Mouse (Mus musculus) embryonic facial prominence, embryonic 11.5 days (tissue): ENCODE data around the gene Tax1bp1. TPM values are rescaled to one million over a fixed set of nuclear protein-coding genes. Genes with fewer than 3 reads are reported as not detected.

Experiments
- ATAC-seq: fragments of 200-750 bp; cut with Nextera tagmentation; replicated peaks from 2 replicates; pipeline ENCODE4 v1.8.0; 2017; ENCODE audit warnings: low read depth; ENCODE audit not compliant: insufficient number of reproducible peaks, low FRiP score, low TSS enrichment
- DNase-seq: peaks from one replicate; pipeline ENCODE4 v3.0.0-alpha.2; 2015; ENCODE audit warnings: low spot score
- H3K27ac ChIP-seq: fragments of 300-500 bp; sonication (generic); replicated peaks from 2 replicates; pipeline ENCODE4 v1.5.1; 2014; ENCODE audit warnings: mild to moderate bottlenecking, low read depth, low read length, control low read depth
- H3K27me3 ChIP-seq: fragments of 300-500 bp; sonication (generic); 2 replicates; pipeline ENCODE4 v1.6.1; 2014; ENCODE audit warnings: mild to moderate bottlenecking, low read length, moderate library complexity, mixed read lengths; ENCODE audit not compliant: control insufficient read depth, insufficient read depth
- H3K36me3 ChIP-seq: fragments of 300-500 bp; sonication (generic); replicated peaks from 2 replicates; pipeline ENCODE4 v1.6.1; 2014; ENCODE audit warnings: low read depth, mild to moderate bottlenecking, low read length, moderate library complexity, mixed read lengths; ENCODE audit not compliant: control insufficient read depth, insufficient read depth
- H3K4me1 ChIP-seq: fragments of 300-500 bp; sonication (generic); 2 replicates; pipeline ENCODE4 v1.6.1; 2014; ENCODE audit warnings: low read length, mixed read lengths; ENCODE audit not compliant: control insufficient read depth, insufficient read depth
- H3K4me2 ChIP-seq: fragments of 300-500 bp; sonication (generic); 2 replicates; pipeline ENCODE4 v1.6.1; 2014; ENCODE audit warnings: low read depth, mild to moderate bottlenecking, control low read depth, low read length, moderate library complexity
- H3K4me3 ChIP-seq: fragments of 300-500 bp; sonication (generic); 2 replicates; pipeline ENCODE4 v1.5.1; 2014; ENCODE audit warnings: low read depth, low read length, control low read depth
- H3K9ac ChIP-seq: fragments of 300-500 bp; sonication (generic); replicated peaks from 2 replicates; pipeline ENCODE4 v1.6.1; 2014; ENCODE audit warnings: mild to moderate bottlenecking, control low read depth, low read length
- H3K9me3 ChIP-seq: fragments of 300-500 bp; sonication (generic); replicated peaks from 2 replicates; pipeline ENCODE4 v1.6.1; 2016; ENCODE audit warnings: mild to moderate bottlenecking, low read length, inconsistent platforms, mixed read lengths; ENCODE audit not compliant: control insufficient read depth
- WGBS: fragments of 180-500 bp; shearing (Covaris S2); extraction: QIAGEN DNeasy Blood & Tissue Kit; methylation state at CpG from one replicate; pipeline ENCODE4 v1.1.7; 2014; 5-methylcytosine and 5-hydroxymethylcytosine counted together
- polyA plus RNA-seq: library from polyadenylated mRNA; unstranded; fragments of >200 nt; fragmentation: Nextera tagmentation; extraction: Ambion mirVana; gene quantifications from 2 replicates; pipeline ENCODE4 v1.2.1, GENCODE M21; 2014

Tax1bp1 gene
- polyA plus RNA-seq, 1 experiment from 2014 or later: 156 TPM

- no peak overlapping the region for H3K27ac ChIP-seq
- H3K4me2 ChIP-seq: no peak overlapping the region
- no peaks in the 10 kb centered on the region for H3K9me3 ChIP-seq
- H3K4me1 ChIP-seq: no peaks in the 10 kb centered on the region
- no peak overlapping the region for H3K9ac ChIP-seq
- H3K4me3 ChIP-seq: no peak overlapping the region
- no peaks in the 10 kb centered on the region for H3K36me3 ChIP-seq
- H3K27me3 ChIP-seq: no peaks in the 10 kb centered on the region
- WGBS: 94% methylated on average over 6 of the region's 6 CpGs
- ATAC-seq (no peak), DNase-seq (no peak)
Measured at GRCm38 (mm10) chr6:52692451-52693063, 21.0 kb upstream of the Tax1bp1 start.

DNA sequence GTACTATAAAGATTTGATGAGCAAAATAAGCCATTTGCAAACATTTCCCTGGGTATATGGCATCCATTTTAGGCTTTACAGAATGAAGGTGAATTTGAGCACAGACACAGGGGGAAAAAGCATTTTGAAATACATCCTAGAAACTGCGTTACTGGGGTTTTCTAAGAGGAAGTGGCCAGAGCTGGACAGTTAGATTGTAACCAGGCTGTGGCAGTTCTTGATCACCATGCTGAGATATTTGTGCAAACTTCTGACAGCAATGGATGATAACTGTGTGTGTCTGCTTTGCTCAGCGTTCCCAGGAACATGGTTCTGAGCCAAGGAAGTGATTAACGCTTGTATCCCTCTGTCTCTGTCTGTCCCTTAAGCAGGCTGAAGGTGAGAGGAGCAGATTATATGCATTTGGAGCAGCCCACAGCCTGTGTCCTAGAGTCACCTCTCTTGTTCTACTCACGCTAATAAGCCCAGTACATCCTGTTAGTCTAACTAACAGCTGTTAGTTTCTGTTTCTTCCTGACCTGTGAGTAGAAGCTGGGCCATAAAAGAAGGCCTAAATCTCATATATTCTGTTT is 15.5 kb upstream of the Tax1bp1 start:
- H3K27ac ChIP-seq: no peak overlapping the region
- WGBS: 63% methylated on average over 4 of the region's 4 CpGs
- no peaks in the 10 kb centered on the region for H3K36me3 ChIP-seq
- DNase-seq (no peak), ATAC-seq (no peak)
- no peak overlapping the region for H3K9ac ChIP-seq
- no peaks in the 10 kb centered on the region for H3K9me3 ChIP-seq
- H3K4me1 ChIP-seq: no peaks in the 10 kb centered on the region
- H3K27me3 ChIP-seq: no peaks in the 10 kb centered on the region
- H3K4me2 ChIP-seq: no peak overlapping the region
- no peak overlapping the region for H3K4me3 ChIP-seq

DNA sequence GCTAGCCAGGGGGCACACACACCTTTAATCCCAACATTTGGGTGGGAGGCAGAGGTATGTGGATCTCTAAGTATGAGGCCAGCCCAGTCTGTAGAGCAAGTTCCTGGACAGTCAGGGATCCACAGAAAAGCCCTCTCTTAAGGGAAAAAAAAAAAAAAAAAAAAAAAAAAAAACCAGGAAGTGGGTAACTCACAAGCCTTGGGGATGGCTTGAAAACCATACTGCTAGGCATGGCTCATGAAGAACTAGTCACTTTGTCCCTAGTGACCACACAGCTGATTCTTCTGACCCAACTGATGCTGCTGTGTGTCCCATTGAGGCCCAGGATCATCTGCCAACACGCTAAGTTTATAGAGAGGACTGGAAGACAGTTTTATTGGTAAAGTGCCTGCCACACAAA is 14.5 kb upstream of the Tax1bp1 start:
- Histone ChIP-seq H3K9me3 (no peaks in the 10 kb centered on the region), H3K4me1 (no peaks in the 10 kb centered on the region), H3K27ac (no peak overlapping the region), H3K27me3 (no peaks in the 10 kb centered on the region), H3K4me2 (no peak overlapping the region), H3K9ac (no peak overlapping the region), H3K36me3 (no peaks in the 10 kb centered on the region), H3K4me3 (no peak overlapping the region)
- ATAC-seq (no peak), DNase-seq (no peak)
- WGBS: 83% methylated on average over 1 of the region's 1 CpGs

DNA sequence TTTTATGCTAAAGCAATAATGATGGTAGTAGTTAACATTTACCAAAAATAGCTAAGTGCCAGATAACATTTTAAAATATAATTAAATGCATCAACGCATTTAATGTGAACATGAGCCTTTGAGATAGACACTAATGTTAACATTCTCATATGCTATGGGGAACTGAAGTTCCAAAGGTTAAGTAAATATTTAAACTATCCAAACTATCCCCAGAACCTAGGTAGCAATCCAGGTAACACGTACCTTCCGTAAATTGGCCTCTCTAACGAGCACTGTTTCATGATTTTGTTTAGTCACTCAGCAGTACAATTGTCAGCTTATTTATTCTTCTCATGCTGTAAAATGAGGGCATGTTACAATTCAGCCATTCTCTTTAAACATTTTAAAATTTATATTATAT is 13.6 kb upstream of the Tax1bp1 start:
- DNase-seq (no peak), ATAC-seq (no peak)
- H3K4me1 ChIP-seq: no peaks in the 10 kb centered on the region
- no peaks in the 10 kb centered on the region for H3K9me3 ChIP-seq
- H3K27me3 ChIP-seq: no peaks in the 10 kb centered on the region
- no peak overlapping the region for H3K27ac ChIP-seq
- H3K4me2 ChIP-seq: no peak overlapping the region
- H3K36me3 ChIP-seq: no peaks in the 10 kb centered on the region
- WGBS: 85% methylated on average over 4 of the region's 4 CpGs
- no peak overlapping the region for H3K4me3 ChIP-seq
- no peak overlapping the region for H3K9ac ChIP-seq

- H3K4me2 ChIP-seq: no peak overlapping the region
- ATAC-seq: no peak
- WGBS: 81% methylated on average over 2 of the region's 2 CpGs
- no peak overlapping the region for H3K4me3 ChIP-seq
- no peak for DNase-seq
- H3K27ac ChIP-seq: no peak overlapping the region
- H3K9me3 ChIP-seq: no peaks in the 10 kb centered on the region
- H3K4me1 ChIP-seq: no peaks in the 10 kb centered on the region
- H3K9ac ChIP-seq: no peak overlapping the region
- no peaks in the 10 kb centered on the region for H3K36me3 ChIP-seq
- H3K27me3 ChIP-seq: no peaks in the 10 kb centered on the region
Measured at GRCm38 (mm10) chr6:52703263-52703662, 10.3 kb upstream of the Tax1bp1 start.

DNA sequence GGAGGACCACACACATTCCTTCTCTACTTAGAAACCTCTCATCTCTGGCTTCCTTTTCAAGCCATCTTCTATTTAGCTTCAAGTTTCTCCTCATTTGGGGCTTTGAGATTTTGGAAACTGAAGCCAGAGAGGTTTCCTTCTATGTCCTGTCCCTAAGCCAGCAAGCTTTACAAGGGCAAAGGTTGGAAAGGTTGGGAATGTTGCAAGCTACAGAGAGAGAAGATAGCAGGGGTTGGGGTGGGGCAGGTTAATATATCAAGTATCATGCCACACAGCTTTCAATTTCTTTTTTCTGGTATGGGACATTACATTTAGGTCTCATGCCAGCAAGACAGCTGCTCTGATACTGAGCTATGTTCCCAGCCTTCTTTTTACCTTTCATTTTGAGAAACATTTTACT is 8.2 kb upstream of the Tax1bp1 start:
- Histone ChIP-seq H3K9ac (no peak overlapping the region), H3K9me3 (no peaks in the 10 kb centered on the region), H3K4me1 (no peaks in the 10 kb centered on the region), H3K27ac (no peak overlapping the region), H3K36me3 (no peaks in the 10 kb centered on the region), H3K4me2 (no peak overlapping the region), H3K27me3 (no peaks in the 10 kb centered on the region), H3K4me3 (no peak overlapping the region)
- DNase-seq (no peak), ATAC-seq (no peak)

DNA sequence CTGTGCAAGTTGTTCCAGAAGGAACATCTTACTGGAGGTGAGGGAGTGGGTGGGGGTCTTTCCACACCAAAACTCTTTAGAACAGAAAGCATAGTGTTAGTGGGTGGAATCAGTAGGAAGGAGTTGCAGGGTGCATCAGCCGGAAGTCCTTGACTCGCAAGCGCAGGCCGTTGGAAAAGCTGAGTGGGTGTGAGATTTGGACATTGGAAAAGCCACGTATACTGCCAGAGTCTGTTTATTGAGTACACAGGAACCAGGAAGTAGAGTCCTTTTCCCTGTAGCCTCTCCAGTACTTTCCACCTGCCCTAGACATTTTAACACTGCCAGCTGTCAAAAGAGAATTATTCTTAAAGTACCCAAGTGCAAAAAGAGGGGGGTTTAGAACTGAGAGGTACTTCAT is 5.7 kb upstream of the Tax1bp1 start:
- Histone ChIP-seq H3K36me3 (no peaks in the 10 kb centered on the region), H3K4me3 (no peak overlapping the region), H3K4me2 (no peak overlapping the region), H3K27me3 (no peaks in the 10 kb centered on the region), H3K9ac (no peak overlapping the region), H3K4me1 (no peaks in the 10 kb centered on the region), H3K9me3 (no peaks in the 10 kb centered on the region), H3K27ac (no peak overlapping the region)
- ATAC-seq (no peak), DNase-seq (no peak)
- WGBS: 96% methylated on average over 5 of the region's 5 CpGs

DNA sequence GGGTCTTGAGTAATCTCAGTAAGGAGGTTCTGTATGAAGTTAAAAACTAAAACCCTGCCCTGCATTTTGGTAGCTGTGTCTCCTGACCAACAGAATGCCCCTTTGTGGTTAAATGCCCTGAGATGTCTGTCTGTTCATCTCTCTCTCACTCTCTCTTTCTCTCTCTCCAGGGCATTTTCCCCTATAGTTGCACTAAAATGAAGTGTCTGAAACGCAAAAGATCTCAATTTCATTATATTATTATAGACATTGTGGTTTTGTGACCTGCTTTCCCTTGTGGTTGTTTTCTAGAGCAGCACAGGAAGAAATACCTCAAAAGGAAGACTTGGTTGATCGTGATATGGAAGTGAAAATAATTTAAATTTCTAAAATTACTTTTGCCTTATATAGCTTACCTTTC is 966 bp upstream of the Tax1bp1 start:
- no peaks in the 10 kb centered on the region for H3K9me3 ChIP-seq
- H3K4me2 ChIP-seq: no peak overlapping the region
- no peak overlapping the region for H3K9ac ChIP-seq
- no peaks in the 10 kb centered on the region for H3K27me3 ChIP-seq
- no peaks in the 10 kb centered on the region for H3K4me1 ChIP-seq
- DNase-seq (no peak), ATAC-seq (no peak)
- no peak overlapping the region for H3K27ac ChIP-seq
- WGBS: 78% methylated on average over 2 of the region's 2 CpGs
- H3K4me3 ChIP-seq: no peak overlapping the region
- H3K36me3 ChIP-seq: no peaks in the 10 kb centered on the region
